Mouse (Mus musculus): Measurements from ENCODE around the gene 4833439L19Rik. TPM values are rescaled to one million over a fixed set of nuclear protein-coding genes. Genes with fewer than 3 reads are reported as not detected.

4833439L19Rik gene
- polyA plus RNA-seq, 1 experiment from 2014 or later, result 136 TPM

DNA sequence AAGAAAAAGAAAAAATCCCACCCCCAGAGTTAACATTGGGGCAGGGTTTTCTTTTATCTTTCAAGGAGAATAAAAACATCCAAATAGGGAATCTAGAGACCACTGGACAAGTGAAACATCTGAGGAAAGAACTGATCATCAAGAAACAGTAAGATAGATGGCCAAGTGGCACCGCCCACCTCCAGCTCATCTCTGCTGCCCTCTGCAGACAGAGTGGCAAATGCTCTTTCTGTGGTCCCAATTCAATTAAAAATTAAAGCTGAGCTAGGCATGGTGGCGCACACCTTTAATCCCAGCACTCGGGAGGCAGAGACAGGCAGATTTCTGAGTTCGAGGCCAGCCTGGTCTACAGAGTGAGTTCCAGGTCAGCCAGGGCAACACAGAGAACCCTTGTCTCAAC lies 45.0 kb downstream of the 4833439L19Rik start:
- Histone ChIP-seq H3K4me2 (ENCODE audit: low read depth, low read length) (no peak overlapping the region), H3K9ac (ENCODE audit: low read length) (no peak overlapping the region), H3K27ac (ENCODE audit: low read length) (no peak overlapping the region), H3K36me3 (ENCODE audit: control insufficient read depth, insufficient read depth) (peaks cover 10% of the 10 kb centered on the region; the same call in 1 of the 2 replicates), H3K4me3 (ENCODE audit: low read length) (no peak overlapping the region), H3K4me1 (ENCODE audit: control insufficient read depth, insufficient read depth, low read length) (no peaks in the 10 kb centered on the region), H3K9me3 (replicated peaks; ENCODE audit: control insufficient read depth, low read length) (peaks cover 6% of the 10 kb centered on the region), H3K27me3 (ENCODE audit: control insufficient read depth, insufficient read depth, low read length) (no peaks in the 10 kb centered on the region)
- 96% methylated on average over 4 of the region's 4 CpGs for WGBS
- no peak for ATAC-seq (replicated peaks; ENCODE audit: extremely low read depth, insufficient read depth, low FRiP score)

DNA sequence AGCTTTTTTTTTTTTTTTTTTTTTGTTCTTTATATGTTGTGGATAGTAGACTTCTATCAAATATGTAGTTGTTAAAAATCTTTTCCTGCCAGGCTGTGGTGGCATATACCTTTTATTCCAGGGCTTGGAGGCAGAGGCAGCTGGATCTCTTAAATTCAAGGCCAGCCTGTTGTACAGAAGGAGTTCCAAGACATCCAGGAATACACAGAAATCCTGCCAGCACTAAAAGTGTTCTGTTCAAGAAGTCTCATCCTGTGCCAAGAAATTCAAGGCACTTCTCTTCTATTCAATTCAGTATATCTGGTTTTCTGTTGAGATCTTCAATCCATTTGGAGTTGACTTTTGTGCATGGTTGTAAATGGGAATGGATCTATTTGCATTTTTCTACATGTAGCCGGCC lies 59.3 kb downstream of the 4833439L19Rik start:
- no peak for ATAC-seq (replicated peaks; ENCODE audit: extremely low read depth, insufficient read depth, low FRiP score)
- Histone ChIP-seq H3K27me3 (ENCODE audit: control insufficient read depth, insufficient read depth, low read length) (no peaks in the 10 kb centered on the region; the same call in 1 of the 2 replicates), H3K27ac (ENCODE audit: low read length) (no peak overlapping the region), H3K9ac (ENCODE audit: low read length) (no peak overlapping the region), H3K4me3 (ENCODE audit: low read length) (no peak overlapping the region), H3K4me2 (ENCODE audit: low read depth, low read length) (no peak overlapping the region), H3K9me3 (replicated peaks; ENCODE audit: control insufficient read depth, low read length) (no peaks in the 10 kb centered on the region), H3K36me3 (ENCODE audit: control insufficient read depth, insufficient read depth) (no peaks in the 10 kb centered on the region), H3K4me1 (ENCODE audit: control insufficient read depth, insufficient read depth, low read length) (peaks cover 5% of the 10 kb centered on the region)
- 95% methylated on average over 1 of the region's 1 CpGs for WGBS

DNA sequence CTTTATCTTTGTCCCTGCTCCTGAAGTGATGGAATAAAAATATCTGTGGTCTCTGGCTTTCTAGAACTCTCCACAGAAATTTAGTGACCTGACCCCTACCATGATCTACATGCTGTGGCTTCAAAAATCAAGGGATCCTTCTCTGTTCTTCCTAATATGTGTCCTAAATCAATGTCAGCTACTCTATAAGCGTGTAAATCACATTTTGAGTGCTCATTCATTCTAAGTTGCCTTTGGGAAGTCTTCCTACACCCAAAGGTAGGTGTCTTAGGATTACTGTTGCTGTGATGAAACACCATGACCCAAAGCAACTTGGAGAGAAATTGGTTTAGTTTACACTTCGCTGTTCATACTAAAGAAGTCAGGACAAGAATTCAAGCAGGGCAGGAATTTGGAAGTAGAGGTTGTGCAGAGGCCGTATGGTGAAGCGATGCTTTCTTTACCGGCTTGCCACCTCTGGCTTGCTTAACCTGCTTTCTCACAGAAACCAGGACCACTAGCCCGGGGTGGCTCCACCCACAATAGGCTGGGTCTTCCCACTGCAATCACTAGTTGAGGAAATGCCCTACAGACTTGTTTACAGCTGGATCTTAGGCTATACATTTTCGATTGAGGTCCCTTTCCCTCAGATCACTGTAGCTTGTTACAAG lies 60.5 kb downstream of the 4833439L19Rik start:
- Histone ChIP-seq H3K9me3 (replicated peaks; ENCODE audit: control insufficient read depth, low read length) (no peaks in the 10 kb centered on the region), H3K27ac (ENCODE audit: low read length) (no peak overlapping the region; the same call in 1 of the 2 replicates), H3K27me3 (ENCODE audit: control insufficient read depth, insufficient read depth, low read length) (no peaks in the 10 kb centered on the region; the same call in 1 of the 2 replicates), H3K9ac (ENCODE audit: low read length) (peak overlapping the region; percentile 86), H3K4me2 (ENCODE audit: low read depth, low read length) (peak overlapping the region; percentile 98), H3K36me3 (ENCODE audit: control insufficient read depth, insufficient read depth) (no peaks in the 10 kb centered on the region), H3K4me3 (ENCODE audit: low read length) (peak overlapping the region; percentile 80), H3K4me1 (ENCODE audit: control insufficient read depth, insufficient read depth, low read length) (peaks cover 5% of the 10 kb centered on the region)
- ATAC-seq (replicated peaks; ENCODE audit: extremely low read depth, insufficient read depth, low FRiP score), result no peak
- WGBS, result 48% methylated on average over 7 of the region's 7 CpGs

DNA sequence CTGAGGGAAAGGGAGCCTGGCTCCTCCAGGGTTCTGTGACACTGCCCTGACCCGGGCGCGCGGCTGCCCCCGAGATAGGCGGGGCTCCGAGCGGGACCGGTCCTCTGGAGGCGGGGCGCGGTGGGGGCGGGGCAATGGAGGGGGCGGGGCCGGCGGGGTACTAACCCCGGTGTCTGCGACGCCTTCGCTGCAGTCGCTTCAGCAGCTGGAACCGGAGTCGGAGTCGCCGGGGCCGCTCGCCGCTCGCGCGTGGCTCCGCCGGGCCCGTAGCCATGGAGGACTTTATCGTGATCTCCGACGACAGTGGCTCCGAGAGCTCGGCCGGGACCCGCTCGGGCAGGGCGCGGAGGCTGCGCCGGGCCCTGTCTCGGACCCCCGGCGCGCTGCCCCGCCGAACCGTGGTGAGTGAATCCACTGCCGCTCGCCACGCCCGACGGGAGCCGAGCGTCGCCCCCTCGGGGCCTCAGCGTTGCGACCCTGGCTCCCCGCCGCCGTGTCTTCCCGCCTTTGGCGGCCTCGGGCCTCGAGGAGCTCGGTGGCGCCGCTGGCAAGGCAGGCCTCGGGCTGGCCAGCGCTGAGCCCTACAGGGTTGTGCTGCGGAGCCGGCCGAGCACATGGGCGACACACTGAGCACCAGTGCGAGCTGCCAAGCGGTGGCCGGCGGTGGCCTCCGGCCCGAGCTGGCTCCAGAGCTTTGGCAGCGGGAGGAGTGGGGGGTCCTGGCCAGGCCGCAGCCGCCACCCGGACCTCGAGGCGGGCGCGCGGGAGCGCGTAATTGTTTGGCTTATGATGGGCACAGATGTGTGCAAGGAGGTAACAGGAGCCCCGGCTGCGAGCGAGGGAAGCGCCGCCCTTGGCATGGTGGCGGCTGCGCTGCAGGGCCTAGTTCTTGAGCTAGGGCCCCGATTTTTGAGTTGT lies 61.4 kb downstream of the 4833439L19Rik start, which contains the start of gene Simc1:
Gene Simc1 (plus strand): TSS at position 176 of the 918 bp plus-strand sequence.
- H3K27me3 ChIP-seq (ENCODE audit: control insufficient read depth, insufficient read depth, low read length), result no peaks in the 10 kb centered on the region; the same call in 1 of the 2 replicates
- peak within 1 kb of the TSS; percentile 80 for H3K4me3 ChIP-seq (ENCODE audit: low read length)
- peak within 1 kb of the TSS; percentile 86 for H3K9ac ChIP-seq (ENCODE audit: low read length)
- WGBS, result under 1% methylated on average over 105 of the region's 105 CpGs
- ATAC-seq (replicated peaks; ENCODE audit: extremely low read depth, insufficient read depth, low FRiP score), result peak; percentile 94
- H3K27ac ChIP-seq (ENCODE audit: low read length), result peak within 1 kb of the TSS; percentile 48
- H3K4me1 ChIP-seq (ENCODE audit: control insufficient read depth, insufficient read depth, low read length), result peaks cover 5% of the 10 kb centered on the region
- no peaks in the 10 kb centered on the region for H3K9me3 ChIP-seq (replicated peaks; ENCODE audit: control insufficient read depth, low read length)
- peak within 1 kb of the TSS; percentile 98 for H3K4me2 ChIP-seq (ENCODE audit: low read depth, low read length)
- H3K36me3 ChIP-seq (ENCODE audit: control insufficient read depth, insufficient read depth), result no peaks in the 10 kb centered on the region

GRCm38 (mm10) chr13:54503278-54503603 lies 62.0 kb downstream of the 4833439L19Rik start:
- Histone ChIP-seq H3K4me3 (ENCODE audit: low read length) (peak overlapping the region; percentile 80), H3K9me3 (replicated peaks; ENCODE audit: control insufficient read depth, low read length) (no peaks in the 10 kb centered on the region), H3K4me1 (ENCODE audit: control insufficient read depth, insufficient read depth, low read length) (peaks cover 5% of the 10 kb centered on the region), H3K36me3 (ENCODE audit: control insufficient read depth, insufficient read depth) (no peaks in the 10 kb centered on the region), H3K27ac (ENCODE audit: low read length) (no peak overlapping the region), H3K9ac (ENCODE audit: low read length) (peak overlapping the region; percentile 86), H3K4me2 (ENCODE audit: low read depth, low read length) (peak overlapping the region; percentile 98), H3K27me3 (ENCODE audit: control insufficient read depth, insufficient read depth, low read length) (no peaks in the 10 kb centered on the region; the same call in 1 of the 2 replicates)
- 2% methylated on average over 14 of the region's 14 CpGs for WGBS
- no peak; the same call in 1 of the 2 replicates for ATAC-seq (replicated peaks; ENCODE audit: extremely low read depth, insufficient read depth, low FRiP score)

DNA sequence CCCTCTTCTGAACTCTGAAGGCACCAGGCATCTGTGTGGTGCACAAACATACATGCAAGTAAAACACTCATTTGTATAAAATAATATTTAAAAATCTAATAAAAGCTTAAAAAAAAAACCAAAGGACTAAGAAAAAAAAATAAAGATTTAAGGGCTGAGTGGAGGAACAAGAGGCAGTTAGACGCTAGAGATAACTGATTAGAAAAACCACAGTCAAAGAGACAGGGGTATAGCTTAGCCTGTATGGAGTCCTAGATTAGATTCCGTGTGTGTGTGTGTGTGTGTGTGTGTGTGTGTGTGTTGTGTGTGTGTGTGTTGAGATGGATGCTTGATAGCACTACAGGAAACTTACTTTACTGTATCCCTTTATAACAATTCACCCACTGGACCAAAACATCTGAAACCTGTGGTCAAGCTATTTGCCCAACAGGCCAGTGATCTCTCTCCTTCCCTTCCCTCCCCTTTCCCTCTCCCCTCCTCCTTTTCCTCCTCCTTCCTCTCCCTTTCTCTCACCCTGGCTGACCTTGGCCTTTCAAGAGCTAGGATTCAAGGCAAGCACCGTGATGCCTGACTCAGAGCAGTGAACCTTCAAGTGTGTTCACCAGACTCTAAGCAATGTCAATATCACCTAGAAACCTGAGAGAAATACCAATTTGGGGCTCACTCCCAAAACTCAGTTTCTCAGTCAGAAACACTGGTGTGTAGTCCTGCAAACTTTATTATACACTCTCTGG lies 63.1 kb downstream of the 4833439L19Rik start:
- H3K4me2 ChIP-seq (ENCODE audit: low read depth, low read length), result no peak overlapping the region
- no peak overlapping the region for H3K27ac ChIP-seq (ENCODE audit: low read length)
- 49% methylated on average over 3 of the region's 3 CpGs for WGBS
- no peaks in the 10 kb centered on the region for H3K9me3 ChIP-seq (replicated peaks; ENCODE audit: control insufficient read depth, low read length)
- H3K4me3 ChIP-seq (ENCODE audit: low read length), result no peak overlapping the region
- ATAC-seq (replicated peaks; ENCODE audit: extremely low read depth, insufficient read depth, low FRiP score), result no peak
- peaks cover 5% of the 10 kb centered on the region for H3K4me1 ChIP-seq (ENCODE audit: control insufficient read depth, insufficient read depth, low read length)
- no peaks in the 10 kb centered on the region; the same call in 1 of the 2 replicates for H3K27me3 ChIP-seq (ENCODE audit: control insufficient read depth, insufficient read depth, low read length)
- H3K9ac ChIP-seq (ENCODE audit: low read length), result no peak overlapping the region
- H3K36me3 ChIP-seq (ENCODE audit: control insufficient read depth, insufficient read depth), result no peaks in the 10 kb centered on the region

GRCm38 (mm10) chr13:54501352-54501751 lies 63.9 kb downstream of the 4833439L19Rik start:
- H3K4me1 ChIP-seq (ENCODE audit: control insufficient read depth, insufficient read depth, low read length), result peaks cover 5% of the 10 kb centered on the region
- no peak for ATAC-seq (replicated peaks; ENCODE audit: extremely low read depth, insufficient read depth, low FRiP score)
- H3K4me3 ChIP-seq (ENCODE audit: low read length), result no peak overlapping the region
- 63% methylated on average over 2 of the region's 2 CpGs for WGBS
- H3K27ac ChIP-seq (ENCODE audit: low read length), result no peak overlapping the region
- H3K9me3 ChIP-seq (replicated peaks; ENCODE audit: control insufficient read depth, low read length), result no peaks in the 10 kb centered on the region
- no peaks in the 10 kb centered on the region; the same call in 1 of the 2 replicates for H3K27me3 ChIP-seq (ENCODE audit: control insufficient read depth, insufficient read depth, low read length)
- H3K36me3 ChIP-seq (ENCODE audit: control insufficient read depth, insufficient read depth), result no peaks in the 10 kb centered on the region
- H3K4me2 ChIP-seq (ENCODE audit: low read depth, low read length), result no peak overlapping the region
- H3K9ac ChIP-seq (ENCODE audit: low read length), result no peak overlapping the region

Measured in heart, embryonic 16.5 days (tissue).